Mouse (Mus musculus): ENCODE results near the gene Cox5b.
A peak's percentile ranks its signal among the peaks of the same experiment; 100 is the strongest.
"Not testable (repeated sequence)": the region's sequence is repeated elsewhere in the genome, so short reads cannot be mapped to it uniquely, and the experiment has no call there.

The Cox5b gene

DNA sequence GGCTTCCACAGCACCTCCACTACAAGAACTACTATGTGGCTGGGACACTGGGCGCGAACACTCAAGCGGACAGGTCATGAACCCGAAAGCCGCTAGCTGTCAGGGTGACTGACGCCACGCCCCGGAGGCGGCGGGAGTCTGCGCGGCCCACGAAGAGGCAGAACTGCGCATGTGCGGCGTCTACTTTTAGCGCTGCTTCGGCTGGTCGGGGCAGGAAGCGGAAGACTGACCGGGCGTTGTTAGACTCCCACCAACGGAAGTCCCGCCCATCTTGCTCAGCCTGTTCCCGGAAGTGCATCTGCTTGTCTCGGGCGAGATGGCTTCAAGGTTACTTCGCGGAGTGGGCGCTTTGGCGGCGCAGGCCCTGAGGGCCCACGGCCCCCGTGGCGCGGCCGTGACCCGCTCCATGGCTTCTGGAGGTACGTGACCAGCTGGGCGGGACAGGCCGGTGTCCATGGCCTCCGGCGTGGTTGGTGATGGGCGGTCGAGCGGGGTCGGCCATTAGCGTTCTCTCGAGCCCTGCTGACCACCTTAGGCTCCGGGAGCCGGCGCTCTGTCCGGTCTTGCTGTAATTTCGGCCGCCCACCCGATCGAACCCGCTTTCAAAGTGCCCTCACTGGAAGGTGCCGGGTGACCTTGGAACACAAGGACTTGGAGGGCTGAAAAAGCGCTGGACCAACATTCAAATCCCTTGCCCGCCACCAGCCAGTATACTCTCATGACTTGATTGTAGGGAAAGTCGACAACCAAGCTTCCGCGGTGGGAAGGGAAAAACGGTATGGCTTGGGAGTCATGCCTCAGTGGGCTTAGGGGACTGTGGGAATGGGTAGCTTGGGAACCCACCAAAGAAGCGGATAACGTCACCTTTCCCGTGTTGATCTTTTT, at the start of gene Cox5b:
Cox5b (plus strand) TSS at position 179 of the 885 bp plus-strand sequence.
- DNase-seq (ENCODE audit: low read depth, low spot score): peak; percentile 99

DNA sequence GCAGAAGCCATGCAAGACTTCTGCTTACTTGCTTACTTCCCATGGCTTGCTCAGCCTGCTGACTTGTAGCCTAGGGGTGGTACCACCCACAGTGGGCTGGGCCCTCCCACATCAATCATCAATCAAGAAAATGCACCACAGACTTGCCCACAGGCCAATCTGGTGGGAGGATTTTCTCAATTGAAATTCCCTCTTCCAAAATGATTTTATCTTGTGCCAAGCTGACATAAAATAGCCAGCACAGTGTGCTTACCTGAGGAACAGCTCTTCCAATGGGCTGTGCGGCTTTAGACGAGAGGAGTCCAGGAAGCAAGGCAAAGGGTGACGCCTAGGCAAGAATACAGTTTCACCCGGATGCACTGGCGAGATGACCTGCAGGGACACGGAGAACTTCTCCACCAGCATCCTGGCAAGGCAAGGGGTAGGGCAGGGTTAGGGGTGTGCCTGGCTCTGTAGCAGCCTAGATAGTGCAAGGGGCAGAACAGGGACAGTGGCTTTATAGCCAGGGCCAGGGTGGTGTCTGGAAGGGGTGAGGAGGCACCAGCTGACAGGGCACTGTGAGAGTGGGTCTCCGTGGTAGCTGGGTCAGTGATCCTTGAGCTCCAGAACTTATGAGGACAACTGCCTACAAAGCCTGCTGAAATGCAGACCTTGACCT, 47.2 kb upstream of the Cox5b start:
- no peak for DNase-seq (ENCODE audit: low read depth, low spot score)

DNA sequence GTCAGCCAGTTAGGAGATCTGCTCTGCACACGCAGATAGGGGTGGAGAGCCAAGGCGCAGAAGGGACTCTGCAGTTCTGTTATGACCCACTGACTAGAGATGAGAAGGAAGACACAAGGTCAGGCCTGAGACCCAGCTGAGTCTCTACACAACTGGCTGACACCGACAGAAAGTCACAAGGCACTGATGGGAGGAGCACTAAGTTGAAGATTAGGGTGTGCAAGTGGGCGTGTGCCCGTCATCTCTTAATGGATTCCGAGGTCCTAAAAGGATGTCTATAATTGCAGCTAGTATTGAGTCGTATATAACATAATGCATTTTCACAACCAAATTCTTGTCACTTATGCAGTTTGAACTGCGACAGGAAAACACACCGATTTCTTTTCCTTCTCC, 46.6 kb upstream of the Cox5b start:
- DNase-seq (ENCODE audit: low read depth, low spot score): no peak

DNA sequence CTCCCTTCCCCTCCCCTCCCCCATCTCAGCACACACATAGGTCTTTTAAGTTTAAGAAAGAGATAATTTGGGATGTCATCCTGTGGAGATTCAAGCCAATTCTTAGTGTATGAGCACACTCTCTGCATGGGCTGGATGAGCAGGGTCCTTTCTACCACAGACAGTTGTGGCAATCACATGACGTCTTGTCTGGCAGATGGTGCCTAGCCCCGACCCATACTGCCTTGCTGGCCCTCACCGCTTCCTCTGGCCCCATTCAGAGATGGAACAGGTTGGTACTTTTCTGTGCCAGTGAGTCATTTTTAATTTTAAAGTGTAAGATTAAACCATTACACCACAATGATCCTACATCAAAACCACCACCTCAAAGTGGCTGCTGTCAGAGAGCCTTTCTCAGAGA, 45.0 kb upstream of the Cox5b start:
- DNase-seq (ENCODE audit: low read depth, low spot score): no peak

DNA sequence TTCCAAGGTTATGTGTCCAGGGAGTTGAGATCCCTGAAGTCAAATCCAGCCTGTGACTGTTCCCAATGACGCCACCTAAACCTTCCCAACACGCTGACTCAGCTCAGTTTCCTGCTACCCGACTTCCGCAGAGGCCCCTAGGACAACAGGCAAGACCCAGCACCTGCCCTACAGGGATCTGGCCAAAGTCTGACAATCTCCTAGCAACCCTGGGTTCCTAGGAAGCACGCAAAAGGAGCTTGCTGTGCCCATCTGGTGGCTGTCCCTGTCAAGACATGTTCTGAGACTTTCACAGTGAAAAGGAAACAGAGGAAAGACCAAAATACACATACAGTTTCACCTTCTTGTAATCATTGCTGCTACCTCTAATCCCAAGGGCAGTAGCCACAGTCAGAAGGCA, 43.6 kb upstream of the Cox5b start:
- no peak for DNase-seq (ENCODE audit: low read depth, low spot score)

DNA sequence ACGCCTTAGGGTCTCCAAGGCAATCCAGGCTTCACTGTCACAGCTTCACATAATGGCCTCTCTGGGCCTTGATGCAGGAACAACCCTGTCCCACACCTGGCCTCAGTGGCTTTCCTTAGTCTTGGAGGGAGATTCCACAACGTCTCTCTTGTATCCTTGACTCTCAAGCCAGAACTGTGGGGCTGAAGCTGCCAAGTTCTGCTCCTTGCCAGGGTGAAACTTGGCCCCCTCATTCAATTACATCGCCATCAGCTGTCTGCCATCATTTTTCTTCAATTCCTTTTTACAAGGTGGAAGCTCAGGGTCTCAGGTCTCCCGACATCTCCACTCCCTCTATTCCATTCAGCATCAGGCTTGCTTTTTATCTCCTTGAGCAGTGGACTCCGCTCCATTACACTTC, 36.2 kb upstream of the Cox5b start:
- no peak for DNase-seq (ENCODE audit: low read depth, low spot score)

DNA sequence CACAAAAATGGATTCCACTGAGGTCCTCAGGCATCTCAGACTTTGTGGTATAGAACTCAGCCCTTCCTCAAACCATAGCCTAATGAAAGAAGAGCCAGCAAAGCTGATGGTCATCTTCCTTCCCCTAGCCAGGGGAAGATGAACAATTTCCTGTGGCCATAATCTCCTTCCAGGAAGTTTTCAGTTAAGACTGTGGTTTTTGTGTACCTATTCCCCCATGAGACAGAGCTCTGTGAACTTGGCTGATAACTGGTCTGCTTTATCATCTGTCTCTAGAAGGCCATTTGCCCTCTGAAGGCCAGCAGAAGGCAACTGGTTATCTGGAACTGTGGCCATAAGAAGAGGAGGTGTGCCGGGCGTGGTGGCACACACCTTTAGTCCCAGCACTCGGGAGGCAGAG, 35.0 kb upstream of the Cox5b start:
- DNase-seq (ENCODE audit: low read depth, low spot score): no peak

DNA sequence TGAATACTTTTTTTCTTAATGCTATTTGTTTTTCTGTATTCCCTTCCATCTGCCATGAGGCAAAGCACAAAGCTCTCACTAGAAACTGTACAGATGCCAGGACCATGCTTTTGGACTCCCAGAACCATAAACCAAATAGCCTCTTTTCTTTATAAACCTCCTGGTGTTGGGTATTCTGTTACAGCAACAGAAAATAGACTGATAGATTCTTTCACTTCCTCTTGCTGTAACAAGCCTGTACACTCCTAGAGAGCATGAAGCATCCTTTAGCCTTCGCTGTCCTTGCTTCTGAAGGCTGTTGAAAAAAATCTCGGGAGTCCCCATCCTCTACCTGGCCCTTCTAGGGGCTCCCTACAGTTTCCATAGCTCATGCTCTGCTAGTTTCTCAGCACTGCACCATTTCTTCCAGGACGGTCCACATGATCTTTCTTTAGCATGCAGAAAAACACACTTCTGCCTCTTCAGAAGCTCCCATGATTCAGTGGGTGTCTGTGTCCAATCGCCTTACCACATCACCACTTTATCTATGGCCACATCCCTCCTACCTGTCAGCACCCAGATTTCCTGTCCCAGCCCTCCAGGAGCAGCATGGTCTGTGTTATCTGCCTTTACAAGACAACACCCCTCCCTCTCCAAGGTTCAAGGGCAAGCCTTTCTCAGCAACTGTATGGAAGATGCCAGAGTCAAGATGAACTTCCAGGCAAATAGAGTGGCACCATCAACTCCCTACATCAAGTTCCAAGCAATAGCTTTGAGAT, 33.4 kb upstream of the Cox5b start:
- DNase-seq (ENCODE audit: low read depth, low spot score): no peak

DNA sequence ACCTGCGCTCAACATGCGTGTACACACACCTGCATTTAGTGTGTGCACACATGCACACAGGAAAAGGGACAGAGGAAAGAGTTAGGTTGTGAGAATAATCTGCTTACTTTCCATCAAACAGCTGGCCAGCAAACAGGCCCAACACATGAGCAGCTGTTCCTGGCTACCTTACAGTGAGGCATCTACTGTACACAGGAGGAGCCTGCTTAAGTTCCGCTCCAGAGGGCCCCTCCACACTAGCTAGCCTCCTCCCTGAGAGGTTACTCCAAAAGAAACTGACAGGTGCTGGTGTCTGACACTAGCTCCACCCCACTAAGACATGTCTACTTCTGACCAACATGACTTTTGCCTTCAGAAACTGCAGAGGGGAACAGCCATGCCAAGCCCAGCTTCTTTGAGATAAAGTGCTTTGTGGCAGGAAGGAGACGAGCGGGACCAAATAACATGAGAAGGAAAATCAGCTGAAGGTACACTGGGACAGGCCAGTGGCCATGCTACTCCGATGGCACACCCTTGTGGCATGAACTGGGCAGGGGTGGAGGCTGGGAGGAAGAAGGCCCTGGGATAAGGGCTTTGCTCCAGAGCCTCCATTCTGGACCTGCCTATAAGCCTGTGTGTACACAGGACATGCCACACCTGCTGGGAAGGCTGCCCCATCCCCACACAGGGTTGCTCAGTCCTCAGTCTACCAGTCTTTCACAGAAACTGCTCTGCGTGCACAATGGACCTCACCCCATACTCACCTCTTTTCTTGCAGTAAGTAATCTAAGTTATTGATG, 32.4 kb upstream of the Cox5b start:
- DNase-seq (ENCODE audit: low read depth, low spot score): no peak

DNA sequence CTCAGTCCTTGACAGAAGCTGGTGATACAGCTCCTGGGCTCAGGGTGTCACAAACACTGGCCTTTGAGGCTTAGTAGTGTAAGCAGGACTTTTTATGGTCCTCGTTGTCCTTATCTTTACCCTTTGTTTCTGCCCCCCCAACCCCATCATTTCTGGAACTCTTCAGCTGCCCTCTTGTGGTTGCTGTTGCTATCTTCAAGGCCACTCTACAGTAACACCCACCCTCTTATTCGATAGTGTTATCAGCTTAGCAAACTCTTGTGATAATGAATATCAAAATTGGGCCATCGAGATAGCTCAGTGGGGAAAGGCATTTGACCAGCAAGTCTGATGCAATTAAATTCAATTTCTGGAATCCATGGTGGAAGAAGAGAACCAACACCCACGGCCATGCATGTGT, 26.8 kb upstream of the Cox5b start:
- DNase-seq (ENCODE audit: low read depth, low spot score): peak; percentile 21

DNA sequence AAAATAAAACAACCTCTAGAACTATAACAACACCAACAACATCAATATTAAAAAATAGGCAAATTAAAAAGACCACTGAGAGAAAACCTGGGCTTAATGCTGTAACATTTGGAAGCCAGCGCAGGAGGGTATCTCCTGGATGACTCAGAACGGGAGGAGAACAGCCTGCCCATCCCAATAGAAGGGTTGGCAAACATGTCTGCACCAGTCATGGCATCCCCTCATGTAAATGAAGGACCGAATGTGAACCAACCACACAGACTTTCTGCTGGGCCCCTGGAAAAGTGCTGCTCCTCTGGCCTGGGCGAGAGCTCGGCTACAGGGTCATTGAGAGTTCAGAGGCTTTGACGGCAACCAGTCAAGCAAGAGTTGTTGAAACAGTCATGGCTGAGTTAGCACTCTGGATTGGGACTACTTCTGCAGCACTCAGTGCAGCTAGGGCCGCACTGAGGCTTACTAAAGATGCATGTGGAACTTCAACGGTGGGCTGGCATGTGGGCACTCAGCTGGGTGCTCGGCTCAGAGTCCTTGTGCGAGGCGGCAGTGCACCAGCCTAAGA, 26.0 kb upstream of the Cox5b start:
- DNase-seq (ENCODE audit: low read depth, low spot score): no peak

DNA sequence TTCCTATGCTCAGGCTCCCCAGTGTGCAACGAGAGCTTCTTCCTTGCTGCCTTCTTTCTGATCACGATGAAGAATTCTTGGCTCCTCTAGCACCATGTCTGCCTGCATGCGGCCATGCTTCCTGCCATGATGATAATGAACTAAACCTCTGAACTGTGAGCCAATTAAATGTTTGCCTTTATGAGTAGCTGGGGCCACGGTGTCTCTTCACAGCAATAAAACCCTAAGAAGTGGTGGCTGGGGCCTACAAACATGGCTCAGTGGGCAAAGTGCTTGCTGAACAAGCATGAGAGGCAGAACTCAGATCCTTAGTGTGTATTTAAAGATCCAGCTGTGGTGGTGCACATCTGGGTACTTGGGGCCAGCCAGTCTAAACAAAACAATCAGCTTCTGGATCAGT, 25.3 kb upstream of the Cox5b start:
- DNase-seq (ENCODE audit: low read depth, low spot score): no peak

DNA sequence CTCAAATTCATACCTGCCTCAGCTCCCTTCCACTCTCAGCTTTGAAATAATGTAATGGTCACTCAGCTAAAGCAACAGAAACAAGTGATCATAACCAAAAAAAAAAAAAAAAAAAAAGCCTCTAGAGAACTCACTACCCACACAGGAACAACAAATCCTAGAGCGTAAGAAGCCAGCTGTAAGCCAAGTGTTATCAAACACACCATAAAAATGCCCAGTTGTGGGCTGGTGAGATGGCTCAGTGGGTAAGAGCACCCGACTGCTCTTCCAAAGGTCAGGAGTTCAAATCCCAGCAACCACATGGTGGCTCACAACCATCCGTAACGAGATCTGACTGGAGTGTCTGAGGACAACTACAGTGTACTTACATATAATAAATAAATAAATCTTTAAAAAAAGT, 23.2 kb upstream of the Cox5b start:
- DNase-seq (ENCODE audit: low read depth, low spot score): not testable (repeated sequence)

DNA sequence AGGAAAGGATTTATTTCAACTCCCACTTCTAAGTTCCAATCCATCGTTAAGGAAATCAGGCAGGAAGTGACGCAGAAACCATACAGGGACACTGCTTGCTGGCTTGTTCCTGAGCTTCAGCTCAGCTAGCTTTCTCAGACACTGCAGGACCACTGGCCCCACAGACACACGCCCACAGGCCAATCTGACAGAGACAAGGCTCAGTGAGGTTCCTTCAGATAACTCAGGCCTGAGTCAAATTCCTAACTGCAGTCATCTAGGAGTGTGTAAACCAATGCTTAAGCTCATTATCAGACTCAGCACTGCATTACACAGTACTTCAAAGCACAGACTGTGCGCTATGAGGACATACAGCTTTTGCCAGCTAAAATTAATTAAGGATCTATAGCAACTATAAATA, 21.0 kb upstream of the Cox5b start:
- DNase-seq (ENCODE audit: low read depth, low spot score): no peak

DNA sequence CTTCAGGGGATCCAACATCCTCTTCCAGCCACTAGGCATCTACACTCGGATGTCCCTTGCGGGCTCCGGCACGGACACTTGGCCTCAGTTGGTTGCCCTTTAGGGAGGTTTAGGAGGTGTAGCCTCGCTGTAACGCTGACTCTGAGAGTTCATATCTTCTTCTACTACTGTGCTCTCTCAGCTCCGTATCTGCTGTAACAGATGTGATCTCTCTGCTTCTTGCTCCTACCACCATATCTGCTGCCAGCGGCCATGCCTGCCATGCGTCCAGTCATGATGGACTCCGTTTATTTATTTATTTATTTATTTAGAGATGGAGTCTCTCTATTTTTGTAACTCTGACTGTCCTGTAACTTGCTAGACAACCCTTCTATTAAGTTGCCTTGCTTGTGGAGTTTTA, 20.0 kb upstream of the Cox5b start:
- DNase-seq (ENCODE audit: low read depth, low spot score): no peak

DNA sequence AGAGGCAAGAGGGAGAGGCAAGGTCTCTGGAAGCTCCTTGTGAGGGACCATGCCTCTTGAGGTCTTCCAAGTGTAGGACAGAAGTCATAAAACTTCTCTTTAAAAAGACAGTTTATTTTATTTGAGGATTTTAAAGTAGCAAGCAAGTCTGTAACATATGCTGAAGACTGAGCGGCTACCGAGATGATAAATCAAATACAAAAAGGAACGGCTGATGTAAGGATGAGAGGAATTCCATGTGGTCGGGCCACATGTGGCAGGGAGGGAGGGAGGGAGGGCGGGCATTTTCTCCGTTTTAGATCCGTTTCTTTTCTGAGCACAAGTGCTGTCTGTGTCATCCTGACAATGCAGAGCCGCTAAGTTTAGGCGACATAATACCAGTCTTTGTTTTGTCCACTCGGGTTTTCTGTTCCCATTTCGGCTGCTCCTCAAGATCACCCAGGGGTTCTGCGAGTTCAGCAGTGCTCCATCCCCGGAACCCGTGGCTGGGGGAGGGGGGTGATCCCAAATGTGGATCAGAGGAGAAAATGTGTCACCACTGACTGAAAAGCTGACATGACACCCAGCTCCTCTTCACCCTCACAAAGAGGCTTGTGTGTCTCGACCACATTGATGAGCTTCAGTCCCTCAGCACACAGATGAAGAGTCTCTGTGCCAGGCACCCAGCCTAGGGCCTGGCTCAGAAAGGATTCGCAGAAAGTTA, 18.4 kb upstream of the Cox5b start:
- no peak for DNase-seq (ENCODE audit: low read depth, low spot score)

DNA sequence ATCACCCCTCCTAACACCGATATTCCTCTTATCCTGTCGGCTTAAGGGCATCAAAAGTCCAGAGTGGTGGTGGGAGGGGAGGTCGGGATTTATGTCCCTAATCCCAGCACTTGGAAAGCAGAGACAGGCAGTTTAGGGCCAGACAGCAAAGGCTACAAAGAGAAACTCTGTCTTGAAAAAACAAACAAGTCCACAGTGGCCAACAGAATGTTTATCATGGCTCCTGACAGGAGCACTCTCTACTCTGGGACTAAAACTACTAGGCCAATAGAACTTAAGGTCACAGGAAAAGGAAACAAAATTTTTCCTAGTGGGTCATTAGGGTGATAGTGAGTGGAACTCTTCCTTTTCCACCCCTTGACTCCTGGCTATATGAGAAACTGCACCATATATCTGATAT, 16.3 kb upstream of the Cox5b start:
- no peak for DNase-seq (ENCODE audit: low read depth, low spot score)

DNA sequence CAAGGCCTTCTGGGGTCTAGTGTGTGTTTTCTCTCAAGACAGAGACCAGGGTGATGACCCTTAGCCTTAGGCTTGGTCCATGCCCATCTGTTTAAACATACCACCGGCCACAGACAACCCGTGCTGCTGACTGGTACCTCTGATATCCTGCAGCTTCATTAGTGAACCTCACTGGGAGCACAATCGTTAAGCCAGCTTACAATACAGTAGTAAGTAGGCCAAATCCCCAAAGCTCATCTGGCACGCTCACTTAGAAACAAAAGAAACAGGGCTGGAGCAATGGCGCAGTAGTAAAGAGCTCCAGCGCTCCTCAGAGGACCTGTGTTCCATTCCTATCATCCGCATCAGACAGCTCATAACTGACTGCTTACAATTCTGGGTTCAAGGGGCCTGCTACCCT, 10.4 kb upstream of the Cox5b start:
- DNase-seq (ENCODE audit: low read depth, low spot score): no peak

DNA sequence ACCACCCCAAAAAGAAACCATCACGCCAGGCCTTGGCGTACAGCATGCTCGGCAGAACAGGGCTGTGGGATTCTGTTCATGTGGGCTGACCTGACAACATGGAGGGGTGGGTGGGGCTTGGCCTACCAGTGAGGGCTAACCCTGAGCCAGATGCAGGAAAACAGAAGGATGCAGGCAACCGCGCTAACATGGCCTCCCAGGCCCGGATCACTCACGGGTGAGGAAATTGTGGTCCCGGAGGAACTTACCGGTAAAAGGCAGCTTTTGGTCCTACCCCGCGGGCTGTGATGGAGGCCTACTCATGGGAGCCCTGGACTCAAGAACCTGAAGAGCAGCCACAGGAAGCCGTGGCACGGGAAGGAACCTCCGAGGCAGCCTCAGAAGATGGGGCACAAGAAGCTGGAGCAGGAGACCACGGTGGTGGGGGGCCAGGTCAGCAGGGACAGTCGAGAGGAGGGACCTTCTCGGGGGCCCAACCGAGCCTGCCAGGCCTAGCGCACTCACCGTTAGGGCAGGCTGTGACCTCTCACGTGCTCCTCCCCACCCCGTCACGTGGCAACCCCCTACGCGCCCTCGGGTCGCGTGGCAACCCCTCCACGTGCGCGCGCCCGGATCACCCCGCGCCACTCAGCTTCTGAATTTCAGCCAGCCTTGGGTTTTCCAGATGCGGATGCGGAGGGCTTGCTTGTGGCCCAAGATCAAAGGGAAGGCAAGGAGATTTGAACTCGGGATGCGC, 8.5 kb upstream of the Cox5b start, which contains the start of gene Fam178b:
Fam178b (minus strand) TSS at position 564 of the 736 bp plus-strand sequence.
- no peak for DNase-seq (ENCODE audit: low read depth, low spot score)

Measured in 3T3-L1 (cell line).